Mouse (Mus musculus) cerebellum, adult 11-12 months (tissue): ENCODE results near the gene Armc5.

Source experiments
- DNase-seq: peaks from one replicate; pipeline ENCODE4 v3.0.0; 2022

Armc5 gene

DNA sequence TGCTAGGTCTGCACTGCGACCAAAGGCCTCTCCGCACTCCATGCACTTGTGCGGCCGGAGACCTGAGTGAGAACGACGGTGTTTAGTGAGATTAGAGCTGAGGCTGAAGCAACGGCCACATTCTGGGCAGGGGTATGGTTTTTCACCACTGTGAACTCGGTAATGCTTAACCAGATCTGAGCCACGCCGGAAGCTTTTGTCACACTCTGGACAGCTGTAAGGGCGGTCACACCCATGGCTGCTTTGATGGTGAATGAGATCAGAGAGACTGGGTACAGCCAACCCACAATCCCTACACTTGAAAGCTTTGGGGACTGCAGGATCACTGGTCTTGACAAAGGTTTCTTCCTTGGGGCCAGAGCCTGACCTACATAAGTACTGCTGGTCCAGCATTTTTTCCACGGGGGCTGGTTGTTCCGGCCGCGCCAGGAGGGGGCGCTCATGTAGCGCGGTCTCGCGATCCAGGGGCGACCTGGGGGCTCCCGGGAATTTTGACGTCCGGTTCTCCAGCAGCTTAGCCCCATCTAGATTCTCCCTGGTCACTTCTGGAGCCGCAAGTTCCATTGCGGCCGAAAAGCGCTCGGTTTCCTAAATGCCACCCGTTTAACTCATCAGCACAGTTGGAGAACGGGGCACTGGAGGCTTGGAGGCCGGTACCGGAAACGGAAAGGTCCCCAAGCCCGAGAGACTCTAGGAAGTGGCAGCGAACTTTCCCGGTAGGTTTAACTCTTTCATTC, at the start of gene Armc5:
Armc5 (plus strand) TSS at position 487 of the 737 bp plus-strand sequence.
- DNase-seq, result peak; percentile 86

DNA sequence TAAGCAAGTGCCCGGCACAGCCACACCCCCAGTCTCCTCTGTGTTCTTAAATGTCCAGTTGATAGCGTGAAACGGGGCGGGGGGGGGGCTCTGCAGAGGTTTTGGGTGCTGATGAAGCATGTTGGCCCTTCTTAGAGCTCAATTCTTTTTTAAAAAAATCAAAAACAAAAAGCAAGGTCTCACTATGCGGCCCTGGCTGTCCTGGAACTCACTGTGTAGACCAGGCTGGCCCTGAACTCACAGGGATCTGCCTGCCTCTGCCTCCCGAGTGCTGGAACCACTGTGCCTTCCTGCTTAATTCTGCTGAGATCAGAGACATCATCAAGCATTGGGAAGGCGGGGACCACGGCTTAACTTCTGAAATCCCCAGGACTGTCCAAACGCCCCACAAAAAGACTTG, 35.5 kb upstream of the Armc5 start:
- DNase-seq, result no peak

DNA sequence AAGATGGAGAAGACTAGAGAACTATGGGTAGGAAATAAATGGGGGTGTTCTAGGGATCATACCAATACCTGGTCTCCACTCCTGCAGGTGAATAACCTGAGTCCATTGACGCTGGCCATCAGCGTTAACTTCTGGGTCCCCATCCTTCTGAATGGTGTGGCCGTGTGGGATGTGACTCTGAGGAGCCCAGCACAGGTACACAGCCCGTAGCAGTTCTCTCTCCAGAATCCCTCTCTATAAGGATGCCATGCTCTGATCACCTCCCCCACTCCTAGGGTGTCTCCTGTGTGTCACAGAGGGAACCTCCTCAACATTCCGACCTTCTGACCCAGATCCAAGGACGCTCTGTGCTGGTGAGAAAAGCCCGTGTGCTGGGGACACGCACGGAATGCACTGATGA, 34.1 kb upstream of the Armc5 start:
- DNase-seq, result no peak

DNA sequence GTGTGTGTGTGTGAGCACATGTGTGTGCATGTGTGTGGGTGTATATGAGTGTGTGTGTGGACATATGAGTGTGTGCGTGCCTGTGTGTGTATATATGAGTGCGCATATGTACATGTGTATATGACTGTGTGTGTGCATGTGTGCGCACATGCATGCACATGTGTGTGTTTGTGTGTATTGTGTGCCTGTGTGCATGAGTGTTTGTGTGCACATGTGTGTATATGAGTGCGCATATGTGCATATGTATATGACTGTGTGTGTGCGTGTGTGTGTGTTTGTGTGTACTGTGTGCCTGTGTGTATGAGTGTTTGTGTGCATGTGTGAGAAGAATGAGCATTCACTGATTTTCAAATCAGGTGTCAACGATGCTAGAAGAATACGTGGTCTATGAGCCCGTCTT, 33.0 kb upstream of the Armc5 start:
- no peak for DNase-seq

DNA sequence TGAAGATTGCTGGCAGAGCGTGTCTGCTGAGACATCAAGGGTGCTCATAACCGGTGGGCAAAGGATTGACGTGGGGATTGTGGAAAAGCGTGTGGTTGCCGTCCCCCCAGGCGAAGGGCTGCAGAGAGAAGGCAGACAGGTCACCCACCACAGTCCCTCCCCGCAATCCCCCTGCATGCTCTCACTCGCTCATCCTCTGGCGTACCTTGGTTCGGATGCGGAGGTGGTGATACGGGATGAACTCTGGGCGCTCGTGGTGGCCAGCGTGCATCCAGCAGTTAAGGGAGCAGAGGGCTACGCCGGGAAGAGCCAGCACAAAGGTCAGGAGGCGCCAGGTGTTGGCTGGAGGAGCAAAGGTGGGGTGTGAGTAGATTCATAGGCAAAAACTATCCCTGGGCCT, 31.4 kb upstream of the Armc5 start:
- DNase-seq, result no peak

DNA sequence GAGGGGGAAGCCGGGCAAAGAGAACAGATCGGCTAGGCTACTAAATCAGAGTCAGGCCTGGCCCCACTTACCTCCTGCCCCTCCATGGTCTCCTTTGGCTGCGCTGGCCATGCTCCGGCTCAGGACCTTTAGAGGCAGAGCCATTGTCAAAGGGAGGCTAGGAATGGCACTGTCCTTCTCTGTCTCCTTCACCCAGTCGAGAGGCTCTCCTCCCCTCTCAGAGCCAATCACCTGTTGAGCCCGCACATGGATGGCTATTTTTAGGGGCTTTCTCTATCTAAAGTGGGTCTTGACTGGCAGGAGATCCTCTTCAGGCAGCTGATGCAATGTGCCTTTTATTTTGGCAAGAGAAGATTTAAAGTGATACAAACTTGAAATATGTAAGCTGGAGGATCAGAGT, 31.0 kb upstream of the Armc5 start, which contains the start of gene Cox6a2:
Cox6a2 (minus strand) TSS at position 236 of the 400 bp plus-strand sequence.
- DNase-seq, result no peak

DNA sequence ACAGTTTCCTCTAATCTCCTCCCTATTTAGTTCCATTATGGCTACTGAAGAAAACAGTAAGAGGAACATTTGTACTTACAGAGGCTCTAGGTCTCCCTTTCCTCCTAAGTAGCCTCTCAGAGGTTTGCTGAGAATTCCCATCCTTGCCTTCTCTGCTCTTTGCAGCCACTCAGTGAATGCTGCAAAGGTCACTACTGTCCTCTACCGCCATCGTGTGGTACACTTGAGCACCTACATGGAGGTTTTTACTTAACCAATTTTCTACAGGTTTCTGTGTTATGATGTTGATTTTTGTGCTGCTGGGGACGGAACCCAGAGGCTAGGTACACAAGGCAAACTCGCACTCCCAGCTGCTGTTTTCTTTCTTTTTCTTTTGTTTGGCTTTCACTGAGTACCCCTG, 29.0 kb upstream of the Armc5 start:
- DNase-seq, result peak; percentile 39

DNA sequence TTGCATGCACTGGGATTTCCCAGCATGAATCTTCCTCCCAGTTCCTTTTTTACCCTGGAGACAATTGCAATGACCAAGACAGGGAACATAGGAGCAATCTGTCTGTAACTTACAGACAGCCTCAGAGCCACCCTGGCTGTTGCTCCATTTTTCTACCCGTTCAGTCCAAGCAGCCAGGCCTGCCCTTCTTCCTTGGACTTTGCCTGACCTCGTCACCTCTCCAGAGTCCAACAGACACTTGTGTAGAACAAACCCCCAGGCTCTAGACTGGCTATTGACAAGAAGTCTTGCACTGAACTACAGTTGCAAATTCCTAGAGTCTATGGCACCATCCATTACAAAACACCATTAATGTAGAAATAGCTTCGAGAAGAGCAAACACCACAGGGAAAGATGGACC, 27.3 kb upstream of the Armc5 start:
- no peak for DNase-seq

DNA sequence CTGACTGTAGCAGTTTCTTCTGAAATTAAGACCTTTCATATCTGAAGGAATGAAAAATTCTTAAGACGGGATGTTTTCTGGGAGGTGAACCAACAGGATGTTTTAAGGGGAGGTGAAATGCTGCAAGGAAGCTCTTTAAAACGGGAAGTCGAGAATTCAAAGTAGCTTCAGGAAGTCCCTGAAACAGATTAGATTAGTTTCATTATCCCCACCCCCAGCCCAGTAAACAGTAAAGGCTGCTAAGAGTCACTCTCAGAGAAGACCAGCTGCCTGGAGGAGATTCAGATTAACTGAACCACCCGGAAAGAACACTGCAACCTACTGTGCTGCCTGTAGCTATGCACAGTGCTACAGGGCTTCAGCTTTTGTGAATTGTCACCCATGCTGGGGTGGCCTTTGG, 17.2 kb upstream of the Armc5 start:
- DNase-seq, result no peak

DNA sequence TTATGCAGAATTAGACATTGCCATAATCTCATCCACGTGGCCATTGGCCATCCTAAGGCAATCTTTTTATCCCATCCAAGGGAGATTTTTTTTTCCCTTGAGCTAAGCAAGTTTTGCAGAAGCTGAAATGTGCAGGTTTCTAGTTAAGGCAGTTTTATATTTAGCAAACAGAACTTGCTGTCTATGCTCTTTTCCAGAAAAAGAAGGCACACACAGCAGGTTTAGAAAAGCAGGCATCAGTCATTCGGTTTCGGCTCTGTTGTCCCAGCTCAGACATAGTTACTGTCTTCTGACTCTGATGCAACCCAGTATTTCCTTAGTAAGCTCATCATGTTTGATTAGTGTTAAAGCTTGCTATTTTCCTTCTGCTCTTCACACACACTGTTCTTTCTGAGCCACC, 16.2 kb upstream of the Armc5 start:
- DNase-seq, result no peak

DNA sequence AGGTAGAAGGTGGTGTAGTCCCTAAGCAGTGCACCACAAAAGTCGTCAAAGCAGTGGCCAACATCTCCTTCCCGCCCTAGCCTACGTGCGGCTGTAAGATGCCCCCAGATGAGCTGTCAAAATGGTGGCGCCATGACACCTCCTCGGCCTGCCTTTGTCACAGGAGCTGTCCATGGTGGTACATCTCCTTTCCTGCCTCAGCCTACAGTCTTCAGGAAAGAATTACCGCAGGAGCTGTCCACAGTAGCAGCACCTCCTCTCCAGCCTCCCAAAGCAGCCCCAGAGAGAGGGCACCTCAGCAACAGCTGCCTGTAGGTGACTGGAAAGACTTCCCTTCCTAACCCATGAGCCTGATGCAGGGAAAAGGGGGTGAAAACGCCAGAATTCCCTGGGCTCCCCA, 5.4 kb upstream of the Armc5 start:
- DNase-seq, result no peak

DNA sequence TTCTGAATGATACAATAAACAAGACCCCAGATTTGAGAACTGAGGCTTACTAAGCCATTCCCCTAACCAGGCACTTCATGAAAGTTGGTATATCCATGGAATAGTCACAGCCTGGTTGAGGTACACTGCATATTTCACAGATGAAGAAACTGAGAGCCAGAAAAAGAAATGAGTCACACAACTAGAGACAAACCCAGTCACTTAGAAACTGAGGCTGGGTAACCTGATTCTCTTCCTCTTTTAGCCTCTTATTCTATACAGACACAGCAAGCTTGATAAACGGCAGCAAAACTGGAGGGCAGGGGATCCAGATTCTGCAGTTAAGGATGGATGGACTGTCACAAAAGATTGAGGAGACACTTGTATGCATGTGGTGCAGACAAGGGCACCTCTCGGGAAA, 2.3 kb upstream of the Armc5 start:
- DNase-seq, result no peak

DNA sequence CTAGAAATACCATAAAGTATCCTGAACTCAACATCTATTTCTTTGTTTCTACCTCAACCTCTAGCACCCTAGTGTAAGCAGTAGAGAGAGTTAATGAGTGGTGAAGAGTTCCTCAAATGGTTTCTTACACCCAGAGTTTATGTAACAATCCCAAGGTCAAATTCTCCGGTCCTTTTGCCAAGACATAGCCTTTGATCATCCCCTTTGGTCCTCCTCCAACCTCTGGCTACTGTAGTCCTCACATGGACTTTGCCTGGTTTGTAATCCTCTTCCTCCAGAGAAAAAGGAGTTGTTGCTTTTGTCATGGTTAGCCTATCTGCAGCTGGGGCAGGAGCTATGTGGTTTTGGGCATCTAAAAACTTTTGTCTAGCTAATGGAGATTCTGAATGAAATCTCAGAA, 1.7 kb upstream of the Armc5 start:
- DNase-seq, result no peak

DNA sequence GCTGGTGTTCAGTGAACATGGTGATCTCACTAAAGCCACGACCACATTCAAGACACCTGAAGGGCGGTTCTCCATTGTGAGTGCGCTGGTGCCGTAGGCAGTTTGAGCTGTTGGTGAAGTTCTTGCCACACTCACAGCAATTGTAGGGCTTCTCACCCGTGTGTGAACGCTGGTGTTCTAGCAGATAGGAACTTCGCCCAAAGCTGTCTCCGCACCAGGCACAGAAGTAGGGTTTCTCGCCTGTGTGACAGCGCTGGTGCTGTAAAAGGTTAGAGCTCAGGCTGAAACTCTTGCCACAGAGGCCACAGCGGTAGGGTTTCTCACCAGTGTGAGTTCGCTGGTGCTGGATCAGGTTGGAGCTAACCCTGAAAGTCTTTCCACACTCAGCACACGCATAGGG, 716 bp upstream of the Armc5 start:
- DNase-seq, result peak; percentile 55

DNA sequence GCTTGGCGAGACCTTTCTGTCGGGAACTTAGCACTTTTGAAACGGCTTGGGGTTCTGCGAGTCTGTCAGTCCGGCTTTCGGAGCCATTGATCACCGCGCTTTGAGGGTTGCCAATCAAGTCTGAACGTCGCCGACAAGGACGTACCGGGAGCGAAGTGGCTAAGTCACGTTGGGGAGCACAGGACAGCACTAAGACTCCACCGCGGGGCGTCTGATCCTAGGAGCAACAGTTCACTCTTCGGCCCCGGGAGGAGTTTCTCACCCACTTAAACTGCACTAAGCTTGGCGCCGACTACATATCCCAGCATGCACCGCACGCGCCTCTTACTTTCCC, 418 bp downstream of the Armc5 start:
- no peak for DNase-seq

DNA sequence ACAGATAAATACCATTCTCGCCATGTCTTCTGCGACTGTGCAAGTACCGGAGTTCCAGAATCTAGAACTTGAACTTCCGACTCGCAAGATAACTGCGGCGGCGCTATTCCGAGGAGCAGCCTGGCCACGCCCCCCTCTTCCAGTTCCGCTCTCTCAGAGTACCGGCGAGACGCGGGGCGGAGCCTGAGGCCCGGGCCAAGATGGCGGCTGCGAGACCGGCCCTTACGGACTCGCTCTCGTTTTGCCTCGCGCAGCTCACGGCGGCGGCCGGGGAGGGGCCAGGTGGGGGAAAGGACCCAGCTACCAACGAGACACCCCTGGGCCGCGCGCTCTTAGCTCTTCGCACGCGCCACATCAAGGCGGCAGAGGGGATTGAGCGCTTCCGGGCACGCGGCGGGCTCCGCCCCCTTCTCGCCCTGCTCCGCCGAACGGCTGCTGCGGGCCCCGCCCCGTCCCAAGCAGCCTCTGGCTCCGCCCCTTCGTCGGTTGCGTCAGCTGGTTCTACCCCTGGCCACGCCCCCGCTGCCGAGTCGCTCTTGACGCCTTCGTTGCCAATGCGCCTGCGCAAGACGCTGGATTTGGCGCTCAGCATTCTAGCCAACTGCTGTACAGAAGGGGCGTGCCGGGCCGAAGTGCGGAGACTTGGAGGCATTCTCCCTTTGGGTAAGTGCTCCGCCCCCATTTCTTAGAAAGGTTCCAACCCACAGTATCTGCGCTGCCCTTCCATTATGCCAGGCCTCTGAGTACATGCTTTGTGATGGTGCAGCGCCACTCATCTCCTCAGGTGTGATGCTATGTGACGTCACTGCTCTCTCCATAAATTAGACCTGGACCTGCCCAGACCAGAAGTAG, 1.0 kb downstream of the Armc5 start, which contains the start of gene 9130023H24Rik:
9130023H24Rik (minus strand) TSS at position 105 of the 852 bp plus-strand sequence.
- DNase-seq, result peak; percentile 99

DNA sequence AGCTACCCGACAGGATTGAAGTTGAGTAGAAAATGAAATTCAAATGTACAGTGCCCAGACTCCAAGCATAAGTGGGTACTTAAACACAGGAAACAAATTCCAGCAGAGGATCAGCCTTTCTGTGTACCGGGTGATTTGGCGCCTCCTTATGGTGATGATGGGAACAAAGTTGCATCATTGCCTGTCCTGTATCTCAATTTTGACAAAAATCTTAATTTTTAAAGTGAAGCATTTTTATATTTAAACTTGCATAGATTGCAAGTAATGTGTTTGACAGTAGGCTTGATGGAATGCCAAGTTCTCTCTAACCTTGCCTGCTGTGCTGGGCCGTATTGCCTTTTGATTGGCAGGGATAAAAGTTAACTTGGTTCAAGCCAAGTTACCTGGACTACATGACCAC, 1.8 kb downstream of the Armc5 start:
- DNase-seq, result peak; percentile 47

DNA sequence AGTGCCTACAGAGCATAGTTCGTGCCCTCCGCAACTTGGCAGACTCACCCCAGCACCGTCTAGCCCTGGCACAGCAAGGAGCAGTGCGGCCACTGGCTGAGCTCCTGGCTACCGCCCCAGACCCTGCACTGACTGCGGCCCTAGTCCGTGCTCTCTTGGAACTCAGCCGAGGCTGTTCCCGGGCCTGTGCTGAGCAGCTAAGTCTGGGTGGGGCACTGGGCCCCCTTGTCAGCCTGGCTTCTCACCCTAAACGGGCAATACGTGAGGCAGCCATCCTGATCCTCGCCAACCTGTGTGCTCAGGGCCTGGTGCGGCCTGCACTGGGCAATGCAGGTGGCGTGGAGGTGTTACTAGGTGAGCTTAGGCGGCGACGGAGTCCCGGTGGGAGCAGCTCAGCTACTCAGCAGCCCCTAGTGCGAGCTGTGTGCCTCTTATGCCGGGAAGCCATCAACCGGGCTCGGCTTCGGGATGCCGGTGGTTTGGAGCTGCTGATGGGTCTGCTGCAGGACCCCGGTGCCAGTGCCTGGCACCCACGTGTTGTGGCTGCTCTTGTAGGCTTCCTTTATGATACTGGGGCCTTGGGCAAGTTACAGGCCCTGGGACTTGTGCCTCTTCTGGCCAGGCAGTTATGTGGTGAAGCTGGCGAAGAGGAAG, 3.1 kb downstream of the Armc5 start:
- DNase-seq, result peak; percentile 71

DNA sequence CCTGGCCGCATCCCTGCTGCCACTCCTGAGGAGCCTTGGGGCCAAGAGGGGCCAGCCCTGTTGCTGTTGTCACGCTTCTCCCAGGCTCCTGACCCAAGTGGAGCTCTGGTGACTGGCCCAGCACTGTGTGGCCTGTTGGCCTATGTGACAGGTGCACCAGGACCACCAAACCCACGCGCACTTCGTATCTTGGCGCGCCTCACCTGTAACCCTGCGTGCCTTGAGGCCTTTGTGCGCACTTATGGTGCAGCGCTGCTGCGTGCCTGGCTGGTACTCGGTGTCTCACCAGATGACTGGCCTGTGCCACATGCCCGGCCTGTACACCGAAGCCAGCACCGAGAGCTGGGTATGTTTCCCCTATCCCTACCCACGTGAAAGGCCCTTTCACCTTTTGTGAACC, 5.2 kb downstream of the Armc5 start:
- peak; percentile 41 for DNase-seq

DNA sequence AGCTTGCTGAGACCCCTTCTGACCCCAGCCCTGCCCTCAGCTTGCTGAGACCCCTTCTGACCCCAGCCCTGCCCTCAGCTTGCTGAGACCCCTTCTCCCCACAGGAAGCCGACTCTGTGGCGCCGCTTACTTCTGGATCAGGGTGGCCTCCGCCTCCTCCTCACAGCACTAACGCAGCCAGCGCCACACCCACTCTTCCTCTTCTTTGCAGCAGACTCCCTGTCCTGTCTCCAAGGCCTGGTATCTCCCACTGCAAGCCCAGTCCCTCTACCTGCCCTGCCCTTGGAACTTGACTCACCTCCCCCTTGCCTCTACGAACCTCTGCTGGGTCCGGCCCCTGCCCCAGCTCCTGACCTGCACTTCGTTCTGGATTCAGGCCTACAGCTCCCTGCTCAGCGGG, 6.8 kb downstream of the Armc5 start:
- no peak for DNase-seq

DNA sequence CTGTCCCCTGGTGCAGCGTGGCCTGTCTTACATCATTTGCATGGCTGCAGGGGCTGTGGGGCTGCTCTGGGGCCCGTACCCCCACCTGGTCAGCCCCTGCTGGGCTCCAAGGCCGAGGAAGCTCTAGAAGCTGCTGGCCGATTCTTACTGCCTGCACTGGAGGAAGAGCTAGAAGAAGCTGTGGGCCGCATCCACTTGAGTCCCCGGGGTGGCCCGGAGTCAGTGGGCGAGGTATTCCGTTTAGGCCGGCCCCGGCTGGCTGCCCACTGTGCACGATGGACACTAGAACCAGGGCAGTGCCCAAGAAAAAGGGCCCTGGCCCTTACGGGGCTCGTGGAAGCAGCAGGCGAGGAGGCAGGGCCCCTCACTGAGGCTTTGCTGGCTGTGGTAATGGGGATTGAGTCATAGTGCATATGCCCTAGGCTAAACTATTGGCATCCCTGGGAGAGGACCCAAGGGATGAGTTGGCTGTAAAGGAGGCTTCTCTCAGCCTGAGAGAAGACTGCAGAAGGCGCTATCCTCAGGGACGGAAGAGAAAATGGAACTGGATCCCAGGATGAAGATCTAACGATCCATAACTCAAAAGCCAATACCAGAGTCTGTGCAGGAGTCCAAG, 7.4 kb downstream of the Armc5 start:
- no peak for DNase-seq

DNA sequence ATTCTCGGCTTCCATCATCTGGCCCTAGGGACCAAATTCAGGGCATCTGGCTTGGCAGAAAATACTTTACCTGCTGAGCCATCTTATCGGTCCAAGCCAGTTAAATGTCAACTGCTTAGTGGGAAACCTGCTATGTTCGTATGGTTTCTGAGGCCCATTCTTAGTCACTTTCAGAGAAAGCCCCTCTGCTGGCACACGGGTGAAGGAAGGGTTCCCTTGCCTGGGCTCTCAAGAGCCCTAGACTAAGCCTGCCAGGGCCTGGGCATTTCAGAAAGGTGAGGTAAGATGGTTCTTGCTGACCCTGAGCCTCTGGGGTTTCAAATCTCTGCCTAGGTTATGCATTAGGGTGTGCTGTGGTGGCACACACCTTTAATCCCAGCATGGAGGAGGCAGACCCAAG, 8.4 kb downstream of the Armc5 start:
- DNase-seq, result no peak
